Mouse (Mus musculus) urinary bladder, postnatal 36 days (tissue): ENCODE measurements around the gene Abhd12b.

ENCODE experiments used
- DNase-seq, 2 experiments: peaks; one replicate each; pipeline ENCODE4 v3.0.0; 2022; ENCODE audit warnings: low spot score in 2 of 2, mixed read lengths in 1 of 2

The Abhd12b gene

GRCm38 (mm10) chr12:70201926-70202529, 48.1 kb downstream of the Abhd12b start:
- DNase-seq: no peak

GRCm38 (mm10) chr12:70204433-70204832, 50.5 kb downstream of the Abhd12b start:
- no peak for DNase-seq

GRCm38 (mm10) chr12:70208214-70208613, 54.3 kb downstream of the Abhd12b start:
- DNase-seq: no peak

GRCm38 (mm10) chr12:70212501-70212900, 58.6 kb downstream of the Abhd12b start:
- no peak for DNase-seq

DNA sequence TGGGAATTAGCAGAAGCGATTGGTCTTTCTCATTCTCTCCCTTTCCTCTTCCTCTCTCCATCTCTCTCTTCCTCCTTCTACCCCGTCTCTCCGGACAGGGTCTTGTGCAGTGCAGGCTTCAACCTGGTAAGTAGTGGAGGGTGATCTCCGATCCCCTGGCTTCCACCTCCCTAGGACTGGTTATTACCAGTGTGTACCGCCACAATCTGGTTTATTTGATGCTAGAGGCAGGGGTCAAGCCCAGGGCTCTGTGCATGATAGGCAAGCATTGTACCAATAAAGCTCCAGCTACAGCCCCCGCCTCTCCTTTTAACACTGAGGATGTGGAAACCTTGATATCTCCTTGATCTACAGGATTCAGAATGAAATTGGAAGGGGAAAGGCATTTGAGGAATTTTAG, 59.7 kb downstream of the Abhd12b start:
- DNase-seq: no peak

GRCm38 (mm10) chr12:70214281-70214680, 60.3 kb downstream of the Abhd12b start:
- no peak for DNase-seq

- DNase-seq: no peak
These were observed 62.4 kb downstream of the Abhd12b start for GRCm38 (mm10) chr12:70216229-70216800.

GRCm38 (mm10) chr12:70218795-70219540, 65.0 kb downstream of the Abhd12b start:
- no peak for DNase-seq

GRCm38 (mm10) chr12:70221425-70221824, 67.5 kb downstream of the Abhd12b start:
- DNase-seq: no peak

- no peak for DNase-seq
These were observed 69.4 kb downstream of the Abhd12b start for GRCm38 (mm10) chr12:70223331-70223730.

DNA sequence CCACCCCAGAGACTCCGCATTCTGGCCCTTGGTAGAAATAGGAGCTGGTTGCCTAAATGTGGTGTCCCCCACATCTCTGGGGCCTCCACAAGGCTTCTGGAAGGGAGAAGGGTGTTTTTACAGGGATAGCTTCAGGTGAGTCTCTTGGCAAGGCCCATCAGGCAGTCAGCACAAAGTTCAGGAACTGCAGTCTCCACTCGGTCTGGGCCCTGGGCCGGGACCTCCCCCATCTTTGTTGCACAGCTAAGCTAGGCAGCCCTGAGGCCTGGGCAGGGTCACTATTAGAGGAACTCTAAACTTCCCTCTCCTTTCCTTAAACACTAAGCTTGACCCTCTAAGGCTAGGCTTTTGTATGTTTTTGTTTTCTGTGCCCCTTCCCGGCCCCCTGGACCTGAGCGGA, 72.7 kb downstream of the Abhd12b start:
- no peak for DNase-seq

GRCm38 (mm10) chr12:70227121-70227932, 73.4 kb downstream of the Abhd12b start:
- DNase-seq: peak; percentile 81 to 88

DNA sequence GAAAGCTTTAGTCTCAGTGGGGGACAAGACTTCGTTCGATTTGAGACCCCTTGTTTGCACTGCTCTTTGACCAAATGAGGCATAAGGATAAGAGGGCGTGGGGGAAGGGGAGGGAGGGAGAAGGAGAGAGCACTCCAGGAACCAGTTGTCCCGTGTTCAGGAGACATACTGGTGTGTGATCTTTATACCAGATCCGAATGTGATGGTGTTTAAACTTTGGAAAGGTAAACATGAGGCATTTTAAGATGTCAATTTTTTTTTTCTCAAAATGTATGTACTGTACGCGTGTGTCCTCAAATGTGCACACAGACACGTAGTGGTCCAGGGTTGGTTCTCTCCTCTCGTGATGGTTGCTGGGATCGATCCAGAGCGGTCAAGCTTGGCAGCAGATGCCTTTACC, 74.2 kb downstream of the Abhd12b start:
- DNase-seq: no peak

DNA sequence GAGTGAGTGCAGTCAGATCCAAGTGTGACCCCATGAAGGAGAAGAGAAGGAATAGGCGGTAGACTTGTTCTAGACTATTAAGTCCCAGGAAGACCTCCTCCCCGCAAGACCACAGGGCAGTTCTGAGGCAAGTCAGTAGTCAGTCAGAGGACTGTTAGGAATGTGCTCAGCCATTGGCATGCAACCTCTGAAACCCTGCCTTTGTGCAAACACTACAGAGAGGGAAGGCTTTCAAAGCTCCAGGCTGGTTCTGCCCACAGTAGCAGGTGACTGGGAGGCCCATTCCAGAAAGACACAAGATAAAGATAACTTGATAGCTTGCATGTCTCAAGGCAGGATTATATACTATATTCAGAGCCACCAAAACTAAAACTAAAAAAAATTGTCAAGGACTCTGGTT, 77.4 kb downstream of the Abhd12b start, which contains the start of gene Pygl:
Pygl (minus strand) TSS at position 195 of the 400 bp plus-strand sequence.
- DNase-seq: no peak

GRCm38 (mm10) chr12:70232020-70232544, 78.1 kb downstream of the Abhd12b start:
- no peak for DNase-seq
